ENCODE assay signal across 8 mouse cellular contexts in genomic region chr3:55351281-55352052, GRCm38 (mm10).
DNase-seq lines count a peak whose midpoint lies in the region; ATAC-seq lines count a peak whose summit lies in the region.

No protein-coding gene starts in this region.

- 59% methylated on average over 13 of the region's 13 CpGs for WGBS in intestine, embryonic 15.5 days

- 0 out of 2 replicates have a peak, but pooled peaks cover 5% of the 10 kb centered on the region for H3K4me1 ChIP-seq in intestine, embryonic 15.5 days (replicated peaks)

- H3K9me3 ChIP-seq in intestine, embryonic 15.5 days: no peaks in the 10 kb centered on the region

- H3K4me3 ChIP-seq in intestine, embryonic 15.5 days (replicated peaks): no peak overlapping the region

- ATAC-seq in intestine, embryonic 15.5 days: no peak

- peak; percentile 62 for DNase-seq in layer of hippocampus, adult 11-12 months (ENCODE audit: low spot score)
- DNase-seq in layer of hippocampus, adult 9-10 months (ENCODE audit: low spot score): no peak
- DNase-seq in frontal cortex, postnatal 10 days (ENCODE audit: low spot score in 2 of 2): peak; percentile 43 to 68
- DNase-seq in mesoderm, embryonic 11.5 days (ENCODE audit: low read depth, low spot score): peak; percentile 45
- DNase-seq in right cerebral cortex, postnatal 4 days: peak; percentile 25
- DNase-seq in thymus, postnatal 14 days: no peak
- no peak for DNase-seq in spleen, postnatal 14 days (ENCODE audit: low spot score in 2 of 2)

- H3K27me3 ChIP-seq in intestine, embryonic 15.5 days (replicated peaks): no peaks in the 10 kb centered on the region

- no peak overlapping the region for H3K27ac ChIP-seq in intestine, embryonic 15.5 days

- no peaks in the 10 kb centered on the region for H3K36me3 ChIP-seq in intestine, embryonic 15.5 days

- H3K9ac ChIP-seq in intestine, embryonic 15.5 days: no peak overlapping the region

- no peak overlapping the region for H3K4me2 ChIP-seq in intestine, embryonic 15.5 days (replicated peaks)

Comparison
In these comparisons a context has a peak if more than half of its experiments do, and no peak if none do; other contexts are left out.
1. DNase-seq: peak in layer of hippocampus, adult 11-12 months (single experiment), frontal cortex, postnatal 10 days (2 of 2), mesoderm, embryonic 11.5 days (single experiment) and right cerebral cortex, postnatal 4 days (single experiment); none in layer of hippocampus, adult 9-10 months (single experiment), thymus, postnatal 14 days (single experiment) and spleen, postnatal 14 days (0 of 2).